Mouse (Mus musculus): ENCODE measurements around the gene Cenpb. TPM values are rescaled to one million over a fixed set of nuclear protein-coding genes. Genes with fewer than 3 reads are reported as not detected.

Cenpb gene
- total RNA-seq, 2 experiments from 2014 or later, result 8.7 to 15.6 TPM

Other genes starting within 250 kb of the Cenpb start
- not detected in 2 replicates for gene Gfra4, start 137.0 kb downstream of the Cenpb start, total RNA-seq (2015)
- gene Gfra4, start 137.0 kb downstream of the Cenpb start, total RNA-seq (2017), result not detected in 2 replicates
- gene Adam33, start 116.3 kb downstream of the Cenpb start, total RNA-seq (2015), result not detected in 2 replicates
- gene Adam33, start 116.3 kb downstream of the Cenpb start, total RNA-seq (2017), result 0.12 and 0.18 TPM in 2 replicates
- gene Siglec1, start 93.3 kb downstream of the Cenpb start, total RNA-seq (2015), result 2.3 and 4.2 TPM in 2 replicates
- 1.1 and 1.5 TPM in 2 replicates for gene Siglec1, start 93.3 kb downstream of the Cenpb start, total RNA-seq (2017)
- gene Hspa12b, start 52.8 kb downstream of the Cenpb start, total RNA-seq (2015), result not detected in 2 replicates
- not detected in 2 replicates for gene Hspa12b, start 52.8 kb downstream of the Cenpb start, total RNA-seq (2017)
- not detected in 2 replicates for gene Gm11037, start 46.6 kb downstream of the Cenpb start, total RNA-seq (2015)
- not detected in 2 replicates for gene Gm11037, start 46.6 kb downstream of the Cenpb start, total RNA-seq (2017)
- 21.5 and 31.3 TPM in 2 replicates for gene 1700037H04Rik, start 20.0 kb downstream of the Cenpb start, total RNA-seq (2015)
- gene 1700037H04Rik, start 20.0 kb downstream of the Cenpb start, total RNA-seq (2017), result 15.5 and 22.7 TPM in 2 replicates
- gene Cdc25b, start 6.9 kb upstream of the Cenpb start, total RNA-seq (2015), result 21.5 and 25.5 TPM in 2 replicates
- gene Cdc25b, start 6.9 kb upstream of the Cenpb start, total RNA-seq (2017), result 29.1 and 35.0 TPM in 2 replicates
- 1.5 and 1.8 TPM in 2 replicates for gene Spef1, start 7.2 kb upstream of the Cenpb start, total RNA-seq (2015)
- gene Spef1, start 7.2 kb upstream of the Cenpb start, total RNA-seq (2017), result 2.4 and 3.3 TPM in 2 replicates
- gene Ap5s1, start 27.0 kb upstream of the Cenpb start, total RNA-seq (2015), result 13.6 and 14.0 TPM in 2 replicates
- 8.4 and 13.5 TPM in 2 replicates for gene Ap5s1, start 27.0 kb upstream of the Cenpb start, total RNA-seq (2017)
- 17.3 and 20.8 TPM in 2 replicates for gene Mavs, start 54.0 kb upstream of the Cenpb start, total RNA-seq (2015)
- 14.4 and 14.8 TPM in 2 replicates for gene Mavs, start 54.0 kb upstream of the Cenpb start, total RNA-seq (2017)
- gene Pank2, start 82.4 kb upstream of the Cenpb start, total RNA-seq (2015), result 60.1 and 74.2 TPM in 2 replicates
- gene Pank2, start 82.4 kb upstream of the Cenpb start, total RNA-seq (2017), result 42.9 and 51.0 TPM in 2 replicates
- 3.6 and 4.0 TPM in 2 replicates for gene Rnf24, start 172.8 kb upstream of the Cenpb start, total RNA-seq (2015)
- 1.8 and 3.9 TPM in 2 replicates for gene Rnf24, start 172.8 kb upstream of the Cenpb start, total RNA-seq (2017)